Mouse (Mus musculus) C2C12 (cell line): ENCODE measurements around the gene Atp2b2.

Experiments
- CEBPB ChIP-seq: IDR thresholded peaks from one replicate; pipeline ENCODE4 v1.6.1; 2011; ENCODE audit warnings: low read depth, mild to moderate bottlenecking, control low read depth, moderate library complexity
- CTCF ChIP-seq: IDR thresholded peaks from one replicate; pipeline ENCODE4 v1.5.1; 2011; ENCODE audit not compliant: control insufficient read depth, insufficient read depth, insufficient read length
- FOSL1 ChIP-seq: IDR thresholded peaks from one replicate; pipeline ENCODE4 v1.8.0; 2011; ENCODE audit warnings: mild to moderate bottlenecking, low read length; ENCODE audit not compliant: poor library complexity, insufficient read depth, severe bottlenecking
- MAX ChIP-seq: IDR thresholded peaks from one replicate; pipeline ENCODE4 v1.6.1; 2011; ENCODE audit warnings: mild to moderate bottlenecking, control low read depth
- MYOD1 ChIP-seq: IDR thresholded peaks from one replicate; pipeline ENCODE4 v1.6.1; 2011; ENCODE audit warnings: low read depth; ENCODE audit not compliant: control insufficient read depth, insufficient read length
- MYOG ChIP-seq: IDR thresholded peaks from one replicate; pipeline ENCODE4 v1.6.1; 2011; ENCODE audit not compliant: control insufficient read depth, insufficient read length; ENCODE audit errors: extremely low read depth
- USF1 ChIP-seq: IDR thresholded peaks from one replicate; pipeline ENCODE4 v1.6.1; 2011; ENCODE audit warnings: low read depth, mild to moderate bottlenecking, control low read depth, moderate library complexity

- TF ChIP-seq CTCF, result no peak
- TF ChIP-seq MYOG, result no peak
- no peak for TF ChIP-seq MAX
- TF ChIP-seq MYOD1, result no peak
- TF ChIP-seq CEBPB, result no peak
- no peak for TF ChIP-seq USF1
- no peak for TF ChIP-seq FOSL1
Observed at GRCm38 (mm10) chr6:113970464-113970863, 71.9 kb downstream of the Atp2b2 start.
